Mouse (Mus musculus) cerebellum, adult 8-10 months (tissue): ENCODE data around the gene Fuom.

Experiments used
- DNase-seq: peaks from one replicate; pipeline ENCODE4 v3.0.0; 2022

Gene Fuom

GRCm38 (mm10) chr7:140049115-140049689 is 53.0 kb downstream of the Fuom start:
- no peak for DNase-seq

GRCm38 (mm10) chr7:140048361-140049114 is 53.7 kb downstream of the Fuom start, which contains the start of gene Msx3:
Gene Msx3 (minus strand): TSS chr7:140049089.
- DNase-seq = no peak

GRCm38 (mm10) chr7:140047811-140048311 is 54.4 kb downstream of the Fuom start:
- no peak for DNase-seq
